Mouse (Mus musculus): Measurements from ENCODE around the gene Dcaf8. TPM values are rescaled to one million over a fixed set of nuclear protein-coding genes. Genes with fewer than 3 reads are reported as not detected.
A peak's percentile ranks its signal among the peaks of the same experiment; 100 is the strongest.

The Dcaf8 gene
- polyA plus RNA-seq, 1 experiment from 2014 or later: 106 TPM

GRCm38 (mm10) chr1:172127487-172127886, 20.4 kb upstream of the Dcaf8 start:
- peak overlapping the region; percentile 92 for H3K4me3 ChIP-seq (replicated peaks)
- WGBS: 27% methylated on average over 5 of the region's 5 CpGs
- peak overlapping the region; percentile 69 for H3K4me2 ChIP-seq
- no peaks in the 10 kb centered on the region for H3K9me3 ChIP-seq
- no peak for ATAC-seq (ENCODE audit: insufficient read depth, low FRiP score, low read depth)
- peak overlapping the region; percentile 71 for H3K9ac ChIP-seq
- no peaks in the 10 kb centered on the region for H3K27me3 ChIP-seq (replicated peaks)
- H3K4me1 ChIP-seq: peaks cover 7% of the 10 kb centered on the region
- H3K36me3 ChIP-seq: peaks cover 41% of the 10 kb centered on the region
- H3K27ac ChIP-seq: no peak overlapping the region

GRCm38 (mm10) chr1:172128563-172128962, 19.3 kb upstream of the Dcaf8 start:
- no peak overlapping the region for H3K4me2 ChIP-seq
- H3K36me3 ChIP-seq: peaks cover 39% of the 10 kb centered on the region
- H3K9ac ChIP-seq: no peak overlapping the region
- ATAC-seq (ENCODE audit: insufficient read depth, low FRiP score, low read depth): no peak
- H3K27ac ChIP-seq: no peak overlapping the region
- 94% methylated on average over 15 of the region's 15 CpGs for WGBS
- no peaks in the 10 kb centered on the region for H3K27me3 ChIP-seq (replicated peaks)
- H3K9me3 ChIP-seq: no peaks in the 10 kb centered on the region
- no peak overlapping the region for H3K4me3 ChIP-seq (replicated peaks)
- peaks cover 7% of the 10 kb centered on the region for H3K4me1 ChIP-seq

- no peaks in the 10 kb centered on the region for H3K27me3 ChIP-seq (replicated peaks)
- 62% methylated on average over 2 of the region's 2 CpGs for WGBS
- ATAC-seq (ENCODE audit: insufficient read depth, low FRiP score, low read depth): no peak
- H3K36me3 ChIP-seq: peaks cover 44% of the 10 kb centered on the region
- H3K4me3 ChIP-seq (replicated peaks): no peak overlapping the region
- peaks cover 7% of the 10 kb centered on the region for H3K4me1 ChIP-seq
- H3K9ac ChIP-seq: no peak overlapping the region
- H3K9me3 ChIP-seq: no peaks in the 10 kb centered on the region
- no peak overlapping the region for H3K4me2 ChIP-seq
- no peak overlapping the region for H3K27ac ChIP-seq
Observed at GRCm38 (mm10) chr1:172129108-172129507, 18.8 kb upstream of the Dcaf8 start.

- 87% methylated on average over 5 of the region's 5 CpGs for WGBS
- no peak for ATAC-seq (ENCODE audit: insufficient read depth, low FRiP score, low read depth)
- no peaks in the 10 kb centered on the region for H3K27me3 ChIP-seq (replicated peaks)
- H3K36me3 ChIP-seq: peaks cover 51% of the 10 kb centered on the region
- H3K4me1 ChIP-seq: peaks cover 7% of the 10 kb centered on the region
- H3K27ac ChIP-seq: no peak overlapping the region
- no peak overlapping the region for H3K9ac ChIP-seq
- H3K4me3 ChIP-seq (replicated peaks): no peak overlapping the region
- H3K9me3 ChIP-seq: no peaks in the 10 kb centered on the region
- H3K4me2 ChIP-seq: no peak overlapping the region
Observed at GRCm38 (mm10) chr1:172129780-172130179, 18.1 kb upstream of the Dcaf8 start.

- Histone ChIP-seq H3K36me3 (peaks cover 59% of the 10 kb centered on the region), H3K9ac (no peak overlapping the region)
Observed at GRCm38 (mm10) chr1:172132319-172132718, 15.6 kb upstream of the Dcaf8 start.

GRCm38 (mm10) chr1:172133535-172133934, 14.3 kb upstream of the Dcaf8 start:
- Histone ChIP-seq H3K4me2 (no peak overlapping the region), H3K4me3 (replicated peaks) (no peak overlapping the region), H3K27me3 (replicated peaks) (no peaks in the 10 kb centered on the region), H3K27ac (no peak overlapping the region), H3K4me1 (no peaks in the 10 kb centered on the region), H3K9me3 (no peaks in the 10 kb centered on the region), H3K36me3 (peaks cover 59% of the 10 kb centered on the region), H3K9ac (no peak overlapping the region)
- 68% methylated on average over 7 of the region's 7 CpGs for WGBS
- no peak for ATAC-seq (ENCODE audit: insufficient read depth, low FRiP score, low read depth)

More at GRCm38 (mm10) chr1:172132319-172132718, 15.6 kb upstream of the Dcaf8 start:
- Histone ChIP-seq H3K4me1 (peaks cover 6% of the 10 kb centered on the region), H3K27ac (no peak overlapping the region), H3K27me3 (replicated peaks) (no peaks in the 10 kb centered on the region), H3K4me3 (replicated peaks) (no peak overlapping the region), H3K4me2 (no peak overlapping the region), H3K9me3 (no peaks in the 10 kb centered on the region)
- 78% methylated on average over 7 of the region's 7 CpGs for WGBS
- no peak for ATAC-seq (ENCODE audit: insufficient read depth, low FRiP score, low read depth)

- H3K27ac ChIP-seq: no peak overlapping the region
- H3K9me3 ChIP-seq: no peaks in the 10 kb centered on the region
- WGBS: 71% methylated on average over 4 of the region's 4 CpGs
- peaks cover 54% of the 10 kb centered on the region for H3K36me3 ChIP-seq
- no peak overlapping the region for H3K4me3 ChIP-seq (replicated peaks)
- H3K4me2 ChIP-seq: no peak overlapping the region
- no peaks in the 10 kb centered on the region for H3K4me1 ChIP-seq
- H3K9ac ChIP-seq: no peak overlapping the region
- no peaks in the 10 kb centered on the region for H3K27me3 ChIP-seq (replicated peaks)
- ATAC-seq (ENCODE audit: insufficient read depth, low FRiP score, low read depth): no peak
Observed at GRCm38 (mm10) chr1:172134072-172134471, 13.8 kb upstream of the Dcaf8 start.

- Histone ChIP-seq H3K36me3 (peaks cover 5% of the 10 kb centered on the region; the same call in 1 of the 2 replicates), H3K27ac (no peak overlapping the region), H3K27me3 (replicated peaks) (no peaks in the 10 kb centered on the region), H3K4me2 (no peak overlapping the region), H3K9me3 (no peaks in the 10 kb centered on the region), H3K9ac (no peak overlapping the region), H3K4me1 (no peaks in the 10 kb centered on the region), H3K4me3 (replicated peaks) (no peak overlapping the region)
- ATAC-seq (ENCODE audit: insufficient read depth, low FRiP score, low read depth): no peak
- 75% methylated on average over 2 of the region's 2 CpGs for WGBS
Observed at GRCm38 (mm10) chr1:172140160-172140559, 7.7 kb upstream of the Dcaf8 start.

GRCm38 (mm10) chr1:172140825-172141224, 7.1 kb upstream of the Dcaf8 start:
- H3K4me1 ChIP-seq: no peaks in the 10 kb centered on the region
- no peak overlapping the region for H3K4me2 ChIP-seq
- H3K9ac ChIP-seq: no peak overlapping the region
- no peak overlapping the region for H3K4me3 ChIP-seq (replicated peaks)
- 88% methylated on average over 1 of the region's 1 CpGs for WGBS
- H3K9me3 ChIP-seq: no peaks in the 10 kb centered on the region
- no peak overlapping the region for H3K27ac ChIP-seq
- H3K27me3 ChIP-seq (replicated peaks): no peaks in the 10 kb centered on the region
- H3K36me3 ChIP-seq: peaks cover 1% of the 10 kb centered on the region; the same call in 1 of the 2 replicates
- ATAC-seq (ENCODE audit: insufficient read depth, low FRiP score, low read depth): no peak

GRCm38 (mm10) chr1:172141529-172141928, 6.4 kb upstream of the Dcaf8 start:
- Histone ChIP-seq H3K27ac (peak overlapping the region; percentile 36; the same call in 1 of the 2 replicates), H3K4me2 (no peak overlapping the region), H3K4me1 (no peaks in the 10 kb centered on the region), H3K9me3 (no peaks in the 10 kb centered on the region), H3K4me3 (replicated peaks) (no peak overlapping the region), H3K27me3 (replicated peaks) (no peaks in the 10 kb centered on the region), H3K9ac (no peak overlapping the region), H3K36me3 (no peaks in the 10 kb centered on the region)
- ATAC-seq (ENCODE audit: insufficient read depth, low FRiP score, low read depth): peak; percentile 75
- WGBS: 68% methylated on average over 3 of the region's 3 CpGs

- Histone ChIP-seq H3K9me3 (no peaks in the 10 kb centered on the region), H3K27ac (no peak overlapping the region), H3K9ac (no peak overlapping the region), H3K27me3 (replicated peaks) (no peaks in the 10 kb centered on the region), H3K4me1 (no peaks in the 10 kb centered on the region), H3K4me3 (replicated peaks) (no peak overlapping the region), H3K36me3 (no peaks in the 10 kb centered on the region), H3K4me2 (no peak overlapping the region)
- no peak for ATAC-seq (ENCODE audit: insufficient read depth, low FRiP score, low read depth)
- 25% methylated on average over 1 of the region's 1 CpGs for WGBS
Observed at GRCm38 (mm10) chr1:172143570-172143969, 4.3 kb upstream of the Dcaf8 start.

- Histone ChIP-seq H3K4me3 (replicated peaks) (peak overlapping the region; percentile 82), H3K27me3 (replicated peaks) (no peaks in the 10 kb centered on the region)
- WGBS: under 1% methylated on average over 40 of the region's 40 CpGs
Observed at GRCm38 (mm10) chr1:172148279-172148954, 533 bp downstream of the Dcaf8 start.

More at GRCm38 (mm10) chr1:172148279-172148954, 533 bp downstream of the Dcaf8 start:
- Histone ChIP-seq H3K27ac (peak overlapping the region; percentile 98), H3K4me1 (peaks cover 4% of the 10 kb centered on the region; the same call in 1 of the 2 replicates), H3K9me3 (no peaks in the 10 kb centered on the region), H3K4me2 (peak overlapping the region; percentile 70), H3K9ac (peak overlapping the region; percentile 94), H3K36me3 (peaks cover 16% of the 10 kb centered on the region; the same call in 1 of the 2 replicates)
- peak; percentile 57 for ATAC-seq (ENCODE audit: insufficient read depth, low FRiP score, low read depth)

All from stomach, embryonic 15.5 days (tissue).